Mouse (Mus musculus) hindbrain, embryonic 10.5 days (tissue): ENCODE data around the gene 0610010F05Rik. TPM values are rescaled to one million over a fixed set of nuclear protein-coding genes. Genes with fewer than 3 reads are reported as not detected.
"Not testable (repeated sequence)": the region's sequence is repeated elsewhere in the genome, so short reads cannot be mapped to it uniquely, and the experiment has no call there.

ENCODE experiments used
- DNase-seq: peaks from one replicate; pipeline ENCODE4 v3.0.0-alpha.2; 2017; ENCODE audit warnings: low spot score
- H3K27ac ChIP-seq: fragments of 300-500 bp; sonication (generic); 2 replicates; pipeline ENCODE4 v1.5.1; 2016; ENCODE audit warnings: mild to moderate bottlenecking, moderate library complexity
- H3K27me3 ChIP-seq: fragments of 300-500 bp; sonication (generic); 2 replicates; pipeline ENCODE4 v1.6.1; 2016; ENCODE audit warnings: mild to moderate bottlenecking; ENCODE audit not compliant: poor library complexity, insufficient read depth, severe bottlenecking
- H3K36me3 ChIP-seq: fragments of 300-500 bp; sonication (generic); 2 replicates; pipeline ENCODE4 v1.6.1; 2016; ENCODE audit warnings: mild to moderate bottlenecking, moderate library complexity
- H3K4me1 ChIP-seq: fragments of 300-500 bp; sonication (generic); replicated peaks from 2 replicates; pipeline ENCODE4 v1.6.1; 2016; ENCODE audit warnings: mild to moderate bottlenecking
- H3K4me3 ChIP-seq: fragments of 300-500 bp; sonication (generic); 2 replicates; pipeline ENCODE4 v1.5.1; 2016; ENCODE audit warnings: mild to moderate bottlenecking, moderate library complexity
- H3K9me3 ChIP-seq: fragments of 300-500 bp; sonication (generic); 2 replicates; pipeline ENCODE4 v1.6.1; 2016; ENCODE audit warnings: mild to moderate bottlenecking, moderate library complexity
- WGBS: fragments of 180-500 bp; shearing (Covaris S2); methylation state at CpG from one replicate; pipeline ENCODE4 v1.1.7; 2016; 5-methylcytosine and 5-hydroxymethylcytosine counted together
- polyA plus RNA-seq: library from polyadenylated mRNA; unstranded; fragments of >200 nt; fragmentation: Nextera tagmentation; extraction: Ambion mirVana; gene quantifications from 2 replicates; pipeline ENCODE4 v1.2.1, GENCODE M21; 2016

Gene 0610010F05Rik
- polyA plus RNA-seq, 1 experiment from 2014 or later: 50.7 TPM

DNA sequence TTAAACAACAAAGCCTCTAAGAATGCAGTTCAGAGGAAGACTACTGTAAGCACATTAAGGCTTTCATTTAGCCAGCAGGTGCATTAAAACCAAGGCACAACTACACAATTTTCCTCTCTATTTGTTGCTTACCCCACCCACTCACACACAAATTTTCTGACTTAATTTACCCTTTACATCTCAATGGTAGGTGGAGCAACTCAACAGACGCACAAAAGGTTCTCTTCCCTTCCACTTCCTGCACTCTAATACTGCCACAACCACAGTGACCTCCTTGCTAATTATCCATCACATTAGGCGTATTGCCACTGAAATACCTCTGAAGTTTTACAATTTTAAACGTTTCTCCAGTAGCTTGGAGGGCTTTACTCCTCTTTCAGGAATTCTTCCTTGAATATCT is 20.2 kb upstream of the 0610010F05Rik start:
- H3K4me3 ChIP-seq: no peak overlapping the region
- no peak for DNase-seq
- no peak overlapping the region for H3K27ac ChIP-seq
- H3K4me1 ChIP-seq: no peaks in the 10 kb centered on the region
- H3K27me3 ChIP-seq: no peaks in the 10 kb centered on the region
- H3K9me3 ChIP-seq: no peaks in the 10 kb centered on the region
- WGBS: 74% methylated on average over 3 of the region's 3 CpGs
- peaks cover 39% of the 10 kb centered on the region for H3K36me3 ChIP-seq

DNA sequence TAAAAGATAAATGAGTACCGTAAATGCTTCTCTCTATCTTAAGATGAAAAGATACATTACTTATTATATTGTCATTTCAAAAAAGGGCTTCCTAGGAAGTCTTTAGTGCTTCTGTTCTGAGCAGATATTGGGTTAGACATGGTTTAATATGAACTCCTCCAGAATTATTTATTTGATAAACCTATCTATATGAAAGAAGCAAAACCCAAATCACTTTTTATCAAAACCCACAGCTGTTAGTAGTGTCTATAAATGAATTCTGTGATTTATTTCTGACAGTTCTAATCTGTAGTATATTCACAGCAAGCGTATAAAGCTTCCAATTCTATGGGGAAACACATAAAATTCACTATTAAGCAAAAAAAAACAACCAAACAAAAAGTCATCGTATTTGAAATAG is 14.4 kb upstream of the 0610010F05Rik start:
- no peak overlapping the region for H3K27ac ChIP-seq
- WGBS: 97% methylated on average over 3 of the region's 3 CpGs
- no peak overlapping the region for H3K4me3 ChIP-seq
- H3K27me3 ChIP-seq: no peaks in the 10 kb centered on the region
- DNase-seq: no peak
- H3K4me1 ChIP-seq: no peaks in the 10 kb centered on the region
- no peaks in the 10 kb centered on the region for H3K9me3 ChIP-seq
- H3K36me3 ChIP-seq: peaks cover 84% of the 10 kb centered on the region

DNA sequence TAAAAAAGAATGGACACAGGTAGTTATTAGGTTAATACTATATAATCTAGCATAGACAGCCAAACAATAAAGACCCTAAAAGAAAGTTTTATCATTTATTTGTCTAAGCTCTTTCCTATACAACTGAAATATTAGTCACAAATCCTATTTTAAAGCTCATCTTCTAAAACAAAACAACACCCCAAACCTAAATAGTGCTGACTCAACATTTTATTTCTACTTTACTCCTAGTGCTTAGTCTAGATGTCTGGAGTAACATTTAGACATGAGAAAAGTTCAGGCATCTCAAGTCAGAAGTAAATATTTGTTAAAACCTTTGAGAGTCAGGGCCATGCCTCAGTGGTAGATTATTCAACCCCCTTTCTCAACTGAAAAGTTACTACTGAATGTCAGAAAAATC is 14.0 kb upstream of the 0610010F05Rik start:
- Histone ChIP-seq H3K27ac (no peak overlapping the region), H3K4me3 (no peak overlapping the region), H3K9me3 (no peaks in the 10 kb centered on the region), H3K27me3 (no peaks in the 10 kb centered on the region), H3K4me1 (no peaks in the 10 kb centered on the region), H3K36me3 (peaks cover 84% of the 10 kb centered on the region)
- no peak for DNase-seq

DNA sequence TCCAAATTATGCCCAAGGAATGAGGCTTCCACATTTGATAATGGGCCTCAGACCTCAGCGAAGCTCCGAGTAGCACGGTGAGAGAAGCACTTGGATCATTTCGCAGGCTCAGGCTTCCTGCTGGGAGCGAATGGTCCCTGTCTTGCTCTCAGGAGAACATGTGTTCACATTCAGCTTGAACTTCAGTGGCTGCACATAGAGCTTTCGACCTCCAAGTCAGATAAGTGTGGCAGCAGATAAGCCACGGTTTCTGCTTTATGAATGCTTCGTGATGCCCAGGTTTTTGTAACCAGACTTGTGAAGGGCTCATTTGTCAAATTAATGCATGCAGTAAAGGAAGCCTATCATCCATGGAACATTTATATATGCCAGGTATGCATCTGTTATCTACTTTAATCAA is 1.1 kb upstream of the 0610010F05Rik start:
- H3K27ac ChIP-seq: no peak overlapping the region
- no peak for DNase-seq
- no peaks in the 10 kb centered on the region for H3K27me3 ChIP-seq
- WGBS: 73% methylated on average over 8 of the region's 8 CpGs
- no peak overlapping the region for H3K4me3 ChIP-seq
- H3K4me1 ChIP-seq: peaks cover 13% of the 10 kb centered on the region
- no peaks in the 10 kb centered on the region for H3K9me3 ChIP-seq
- peaks cover 20% of the 10 kb centered on the region for H3K36me3 ChIP-seq

DNA sequence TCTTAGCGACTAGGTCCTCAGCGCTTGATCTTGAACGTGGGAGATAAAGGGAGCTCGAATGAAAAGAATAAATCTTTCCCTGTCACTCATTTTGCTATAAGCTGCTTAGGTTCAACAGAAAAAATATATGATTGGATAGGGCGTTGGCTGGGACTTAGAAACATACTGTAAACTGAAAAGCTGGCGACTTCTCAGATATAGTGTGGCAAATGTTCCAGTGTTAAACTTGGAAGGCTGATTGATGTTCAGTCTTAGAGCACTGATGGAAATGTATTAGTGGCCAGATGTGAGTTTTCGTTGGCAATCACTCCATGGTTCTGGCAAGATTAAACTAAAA is 408 bp upstream of the 0610010F05Rik start:
- DNase-seq: no peak
- Histone ChIP-seq H3K27me3 (no peaks in the 10 kb centered on the region), H3K36me3 (peaks cover 13% of the 10 kb centered on the region), H3K27ac (peak overlapping the region; percentile 97), H3K4me1 (peaks cover 13% of the 10 kb centered on the region), H3K9me3 (no peaks in the 10 kb centered on the region), H3K4me3 (peak overlapping the region; percentile 85)
- 18% methylated on average over 7 of the region's 7 CpGs for WGBS

DNA sequence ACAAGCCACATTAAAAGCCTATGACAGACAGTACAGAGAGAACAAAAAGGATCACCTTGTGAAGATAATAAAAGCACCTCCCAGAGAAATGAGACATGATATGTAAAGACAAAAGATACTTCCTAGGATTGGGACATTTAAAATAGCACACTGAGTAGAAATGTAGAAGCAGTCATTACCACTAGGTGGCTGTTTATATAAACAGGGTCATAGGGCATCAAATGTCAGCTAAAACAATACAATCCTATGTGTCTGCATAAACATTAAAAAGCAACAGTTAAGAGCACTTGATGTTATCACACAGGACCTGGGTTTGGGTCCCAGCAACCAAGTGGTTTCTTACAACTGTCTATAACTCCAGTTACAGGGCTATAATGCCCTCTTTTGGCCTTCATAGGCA is 2.8 kb downstream of the 0610010F05Rik start:
- Histone ChIP-seq H3K4me3 (no peak overlapping the region), H3K36me3 (peaks cover 17% of the 10 kb centered on the region), H3K9me3 (no peaks in the 10 kb centered on the region), H3K27ac (no peak overlapping the region), H3K4me1 (peaks cover 13% of the 10 kb centered on the region), H3K27me3 (no peaks in the 10 kb centered on the region)
- no peak for DNase-seq

DNA sequence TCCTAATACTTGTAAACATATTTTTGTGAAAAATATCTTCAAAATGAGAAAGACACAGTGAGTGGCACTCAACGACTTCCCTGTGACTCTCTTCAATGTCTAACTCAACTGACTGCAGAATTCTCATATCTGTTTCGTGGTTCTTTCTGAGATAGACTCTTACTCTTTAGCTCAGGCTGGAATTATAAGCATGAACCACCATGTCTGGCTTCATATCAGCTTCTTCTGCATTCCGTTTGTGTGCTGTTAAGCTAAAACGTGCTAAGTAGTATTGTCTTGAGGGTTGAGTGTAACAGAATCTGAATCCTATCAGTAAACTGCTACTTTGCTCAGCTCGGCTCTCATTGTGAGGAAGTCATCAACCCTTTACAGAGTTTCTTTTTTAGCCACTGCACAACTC is 14.4 kb downstream of the 0610010F05Rik start:
- Histone ChIP-seq H3K27ac (no peak overlapping the region), H3K27me3 (no peaks in the 10 kb centered on the region), H3K9me3 (no peaks in the 10 kb centered on the region), H3K4me3 (no peak overlapping the region), H3K4me1 (no peaks in the 10 kb centered on the region), H3K36me3 (peaks cover 53% of the 10 kb centered on the region)
- WGBS: 87% methylated on average over 5 of the region's 5 CpGs
- no peak for DNase-seq

DNA sequence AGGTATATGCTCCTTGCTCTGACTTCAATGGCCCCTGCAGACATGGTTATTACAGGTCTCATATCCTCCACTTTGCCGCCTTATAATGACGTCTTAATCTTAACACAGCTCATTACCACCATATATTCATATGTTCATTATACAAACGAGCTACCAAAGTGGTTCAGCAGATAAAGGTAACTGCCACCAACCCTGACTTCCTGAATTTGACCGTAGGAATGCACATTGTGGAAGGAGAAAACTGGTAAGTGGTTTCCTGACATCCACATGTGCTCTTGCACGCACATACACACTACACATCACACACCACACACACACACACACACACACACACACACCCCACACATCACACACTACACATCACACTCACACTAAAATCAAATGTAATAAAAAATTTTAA is 18.9 kb downstream of the 0610010F05Rik start:
- Histone ChIP-seq H3K27ac (no peak overlapping the region), H3K36me3 (peaks cover 55% of the 10 kb centered on the region), H3K4me1 (no peaks in the 10 kb centered on the region), H3K9me3 (no peaks in the 10 kb centered on the region), H3K27me3 (no peaks in the 10 kb centered on the region), H3K4me3 (no peak overlapping the region)
- DNase-seq: no peak
- 90% methylated on average over 5 of the region's 5 CpGs for WGBS

DNA sequence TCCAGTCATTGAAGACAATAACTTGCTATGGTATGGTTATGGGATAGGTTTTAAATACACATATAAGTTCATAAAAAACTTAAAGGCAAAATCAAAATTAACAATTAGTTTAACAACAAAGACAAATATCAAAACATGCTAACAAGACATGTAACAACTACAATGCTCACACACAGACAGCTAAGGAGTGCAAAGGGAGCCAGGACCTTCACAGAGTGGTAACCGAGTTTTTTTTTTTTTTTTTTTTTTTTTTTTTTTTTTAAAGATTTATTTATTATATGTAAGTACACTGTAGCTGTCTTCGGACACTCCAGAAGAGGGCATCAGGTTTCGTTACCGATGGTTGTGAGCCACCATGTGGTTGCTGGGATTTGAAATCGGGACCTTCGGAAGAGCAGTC is 26.1 kb downstream of the 0610010F05Rik start:
- DNase-seq, H3K27me3 ChIP-seq, H3K4me3 ChIP-seq, H3K9me3 ChIP-seq, H3K4me1 ChIP-seq, H3K27ac ChIP-seq: not testable (repeated sequence)
- WGBS: 90% methylated on average over 6 of the region's 6 CpGs
- H3K36me3 ChIP-seq: peaks cover 86% of the 10 kb centered on the region

DNA sequence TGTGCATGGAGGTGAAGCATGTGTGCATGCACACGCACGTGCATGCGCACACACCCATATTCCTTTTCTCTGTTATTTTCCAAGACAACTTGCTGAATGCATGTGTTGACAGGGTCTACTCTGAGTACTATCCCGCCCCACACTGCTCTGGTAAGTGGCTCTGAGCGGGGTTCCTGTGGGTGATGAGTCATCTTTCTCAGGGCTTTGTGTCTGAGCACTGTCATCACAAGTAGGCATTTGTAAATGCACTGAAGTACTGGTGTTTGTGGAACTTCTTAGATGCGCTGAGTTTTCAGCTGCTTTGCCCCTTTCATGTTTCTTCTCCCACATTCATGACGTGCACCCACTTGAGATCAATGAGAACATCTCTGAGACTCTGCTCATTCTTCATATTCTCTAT is 63.3 kb downstream of the 0610010F05Rik start:
- DNase-seq: no peak
- Histone ChIP-seq H3K4me3 (no peak overlapping the region), H3K4me1 (no peaks in the 10 kb centered on the region), H3K36me3 (peaks cover 38% of the 10 kb centered on the region), H3K27me3 (no peaks in the 10 kb centered on the region), H3K27ac (no peak overlapping the region), H3K9me3 (no peaks in the 10 kb centered on the region)
- WGBS: 93% methylated on average over 7 of the region's 7 CpGs

DNA sequence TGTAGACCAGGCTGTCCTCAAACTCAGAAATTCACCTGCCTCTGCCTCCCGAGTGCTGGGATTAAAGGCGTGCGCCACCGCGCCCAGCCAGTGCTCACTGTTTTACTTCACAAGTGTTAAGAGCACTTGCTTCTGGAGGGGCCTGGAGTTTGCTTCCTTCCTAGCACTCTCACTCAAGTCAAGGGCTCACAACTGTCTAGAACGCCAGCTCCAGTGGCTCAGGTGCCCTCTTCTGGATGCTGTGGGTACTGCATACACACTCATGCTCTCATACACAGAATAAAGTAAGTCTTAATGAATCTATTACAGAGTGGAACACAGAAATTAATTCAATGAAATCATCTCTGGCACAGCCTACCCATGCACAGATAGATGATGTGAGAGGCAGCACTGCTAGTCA is 67.7 kb downstream of the 0610010F05Rik start:
- Histone ChIP-seq H3K4me3 (no peak overlapping the region), H3K9me3 (no peaks in the 10 kb centered on the region), H3K36me3 (peaks cover 15% of the 10 kb centered on the region), H3K4me1 (no peaks in the 10 kb centered on the region), H3K27me3 (no peaks in the 10 kb centered on the region), H3K27ac (no peak overlapping the region)
- peak; percentile 73 for DNase-seq
- 53% methylated on average over 6 of the region's 6 CpGs for WGBS

DNA sequence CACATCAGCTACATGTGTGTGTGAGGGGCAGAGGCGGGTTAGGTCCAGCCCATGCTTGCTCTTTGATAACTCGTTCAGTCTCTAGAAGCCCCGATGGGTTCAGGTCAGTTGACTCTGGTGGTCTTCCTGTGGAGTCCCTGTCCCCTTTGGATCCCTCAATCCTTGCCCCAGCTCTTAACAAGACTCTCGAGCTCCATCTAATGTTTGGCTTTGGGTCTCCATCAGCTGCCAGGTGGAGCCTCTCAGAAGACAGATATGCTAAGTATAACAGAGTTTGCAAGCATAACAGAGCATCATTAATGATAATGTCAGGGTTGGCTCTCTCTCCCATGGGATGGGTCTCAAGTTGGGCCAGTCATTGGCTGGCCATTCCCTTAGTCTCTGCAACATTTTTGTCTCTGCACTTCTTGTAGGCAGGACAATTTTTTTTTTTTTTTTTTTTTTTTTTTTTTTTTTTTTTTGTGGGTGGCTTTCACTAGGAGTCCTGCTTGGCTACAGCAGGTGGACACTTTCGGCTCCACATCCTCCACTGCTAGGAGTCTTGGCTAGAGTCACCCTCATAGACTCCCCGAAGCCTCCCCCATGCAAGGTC is 76.3 kb downstream of the 0610010F05Rik start:
- no peak for DNase-seq
- Histone ChIP-seq H3K36me3 (no peaks in the 10 kb centered on the region), H3K9me3 (no peaks in the 10 kb centered on the region), H3K27ac (no peak overlapping the region), H3K4me1 (no peaks in the 10 kb centered on the region), H3K4me3 (no peak overlapping the region), H3K27me3 (no peaks in the 10 kb centered on the region)
- WGBS: 64% methylated on average over 6 of the region's 6 CpGs

DNA sequence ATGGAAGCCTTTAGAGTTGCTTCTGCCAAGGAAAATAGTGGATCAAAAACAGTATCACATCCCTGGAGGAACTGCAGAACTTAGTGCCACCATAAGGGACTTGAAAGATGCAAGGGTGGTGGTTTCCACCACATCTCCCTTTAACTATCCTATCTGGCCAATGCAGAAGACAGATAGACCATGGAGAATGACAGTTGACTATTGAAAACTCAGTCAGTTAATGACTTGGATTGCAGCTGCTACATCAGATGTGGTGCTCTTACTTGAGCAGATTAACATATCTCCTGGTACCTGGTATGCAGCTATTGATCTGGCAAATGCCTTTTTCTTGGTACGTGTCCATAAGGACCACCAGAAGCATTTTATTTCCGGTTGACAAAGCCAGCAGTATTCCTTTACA is 96.0 kb downstream of the 0610010F05Rik start:
- Histone ChIP-seq H3K36me3 (no peaks in the 10 kb centered on the region), H3K4me3 (no peak overlapping the region), H3K9me3 (no peaks in the 10 kb centered on the region), H3K27me3 (no peaks in the 10 kb centered on the region), H3K27ac (no peak overlapping the region), H3K4me1 (no peaks in the 10 kb centered on the region)
- no peak for DNase-seq
- 87% methylated on average over 2 of the region's 2 CpGs for WGBS

DNA sequence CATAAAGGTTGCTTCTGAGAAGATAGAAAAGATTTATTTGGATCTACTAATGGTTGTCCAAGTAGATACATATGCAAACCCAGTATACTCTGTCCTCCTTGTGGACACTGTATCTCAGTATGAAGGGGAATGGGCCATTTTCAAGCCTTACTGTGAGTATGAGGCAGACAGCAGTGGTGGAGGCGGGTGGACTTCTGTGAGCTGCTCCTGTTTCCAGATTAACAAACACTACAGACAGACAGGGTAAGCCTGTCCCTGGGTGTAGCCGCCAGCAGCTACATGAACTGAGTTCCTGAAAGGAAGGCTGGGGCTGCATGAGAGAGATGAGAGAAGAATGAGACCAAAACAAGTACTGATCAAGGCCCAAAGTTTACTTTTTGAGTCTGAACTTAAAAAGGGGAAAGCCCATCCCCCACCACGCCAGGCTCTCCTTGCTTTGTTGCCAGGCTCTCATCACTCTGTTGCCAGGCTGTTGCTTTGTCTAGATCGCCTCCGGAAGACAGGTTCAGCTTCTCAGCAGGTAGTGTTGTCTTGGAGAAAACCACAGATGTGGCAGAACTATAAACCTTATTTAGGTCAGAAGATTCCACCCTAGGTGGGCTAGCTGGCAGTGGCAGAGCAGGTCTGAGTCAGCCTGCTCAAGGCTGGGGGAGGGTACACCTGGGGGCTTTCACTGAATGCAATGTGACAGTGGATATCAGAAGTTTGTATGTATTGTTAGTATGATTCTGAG is 112.8 kb downstream of the 0610010F05Rik start, which contains the start of gene 1700093K21Rik:
TSS of gene 1700093K21Rik (minus strand) at position 683 of the 733 bp plus-strand sequence.
- WGBS: 35% methylated on average over 5 of the region's 5 CpGs
- H3K27me3 ChIP-seq: no peaks in the 10 kb centered on the region

More for the DNA sequence above, 112.8 kb downstream of the 0610010F05Rik start, which contains the start of gene 1700093K21Rik:
- H3K36me3 ChIP-seq: no peaks in the 10 kb centered on the region
- H3K4me3 ChIP-seq: no peak within 1 kb of the TSS
- 0 out of 2 replicates have a peak within 1 kb of the TSS, but pooled peaks have one; percentile 25 for H3K27ac ChIP-seq
- H3K4me1 ChIP-seq: peaks cover 6% of the 10 kb centered on the region
- no peak for DNase-seq
- H3K9me3 ChIP-seq: no peaks in the 10 kb centered on the region
